In the genomic region with DNA sequence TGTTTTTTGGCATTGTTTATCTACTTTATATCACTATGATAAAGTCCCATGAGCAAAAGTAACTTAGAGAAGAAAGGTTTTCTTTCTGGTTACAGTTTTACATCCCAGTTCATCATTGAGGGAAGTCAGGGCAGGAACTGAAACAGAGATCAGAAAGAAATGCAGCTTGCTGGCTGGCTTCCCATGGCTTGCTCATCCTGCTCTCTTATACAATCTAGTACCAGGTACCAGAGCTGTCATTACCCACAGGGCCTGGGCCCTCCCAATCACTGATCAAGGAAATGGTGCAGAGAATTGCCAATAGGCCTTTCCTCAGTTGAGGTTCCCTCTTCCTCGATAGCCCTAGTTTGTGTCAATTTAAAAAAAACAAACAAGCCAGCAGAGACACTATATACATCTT, we compare ENCODE assay signal across 23 mouse cellular contexts.
DNase-seq lines count a peak whose midpoint lies in the region; ATAC-seq and TF ChIP-seq lines count a peak whose summit lies in the region.
"Had no signal": no experiment of that assay in that cellular context is flagged by ENCODE, and none has a peak within 500 bp of the region (broad histone marks: within the 10 kb centered on the region; RNA-seq: fewer than 3 reads in every experiment).

No protein-coding gene starts in this region.

- TF ChIP-seq POLR2A in cerebellum, adult 2 months (IDR thresholded peaks at IDR 0.05; ENCODE audit: borderline replicate concordance, insufficient read depth, low read length): no peak

- peak; percentile 23 for DNase-seq in cerebellum, adult 11-12 months
- DNase-seq in cerebellum, adult 2 months: peak; percentile 35 to 54
- no peak for DNase-seq in cerebellum, adult 8-10 months
- DNase-seq in cerebellum, postnatal 25 days: peak; percentile 47 to 72
- DNase-seq in cerebellum, adult 11 months: no peak
- peak; percentile 45 for DNase-seq in brain, adult 2 months (ENCODE audit: low read depth, low spot score)
- DNase-seq: adrenal gland, adult 8-10 months; adrenal gland, postnatal 36 days; B cell, adult 2 months; embryo, embryonic 11 days; gastrocnemius, adult 2 months had no signal

- H3K4me1 ChIP-seq in cerebellum, adult 2 months (ENCODE audit: control insufficient read depth, insufficient read depth, low read length): peaks cover 4% of the 10 kb centered on the region
- H3K4me1 ChIP-seq: embryonic facial prominence, embryonic 13.5 days; embryonic facial prominence, embryonic 15.5 days; forebrain, embryonic 10.5 days; forebrain, embryonic 12.5 days had no signal

- H3K4me3 ChIP-seq in cerebellum, adult 2 months (replicated peaks; ENCODE audit: insufficient read depth, low read depth, low read length): no peak overlapping the region
- H3K4me3 ChIP-seq: embryonic facial prominence, embryonic 13.5 days; embryonic facial prominence, embryonic 15.5 days; erythroblast, embryonic 14.5 days; forebrain, embryonic 10.5 days; forebrain, embryonic 12.5 days; gastrocnemius, adult 2 months had no signal

- ATAC-seq in cerebellum, adult (ENCODE audit: insufficient number of reproducible peaks, low FRiP score, low TSS enrichment): no peak
- ATAC-seq: activated CD4-positive, CD25-positive, alpha-beta regulatory T cell, adult 4 months; CD4-positive, CD25-positive, alpha-beta regulatory T cell, adult 4 months; forebrain, embryonic 14.5 days; forebrain, embryonic 16.5 days; Patski had no signal

- H3K27ac ChIP-seq in cerebellum, adult 2 months (ENCODE audit: insufficient read depth, low read length): no peak overlapping the region
- H3K27ac ChIP-seq: embryonic facial prominence, embryonic 13.5 days; embryonic facial prominence, embryonic 15.5 days; forebrain, embryonic 10.5 days; forebrain, embryonic 12.5 days; gastrocnemius, adult 2 months had no signal

- 86% methylated on average over 1 of the region's 1 CpGs for WGBS in cerebellum, adult 2 months

- no peaks in the 10 kb centered on the region for H3K27me3 ChIP-seq in cerebellum, adult 2 months (ENCODE audit: control insufficient read depth, insufficient read depth, low read length)
- H3K27me3 ChIP-seq: CH12.LX; embryonic facial prominence, embryonic 13.5 days; embryonic facial prominence, embryonic 15.5 days; forebrain, embryonic 12.5 days; Patski had no signal

- no peak for TF ChIP-seq CTCF in cerebellum, adult 2 months (IDR thresholded peaks at IDR 0.05; ENCODE audit: borderline replicate concordance, insufficient read depth, low read depth, low read length)

Comparison
In these comparisons a context has a peak if more than half of its experiments do, and no peak if none do; other contexts are left out.
1. DNase-seq: peak in cerebellum, adult 11-12 months (single experiment), cerebellum, adult 2 months (2 of 2), cerebellum, postnatal 25 days (2 of 2) and brain, adult 2 months (single experiment); none in cerebellum, adult 8-10 months (single experiment) and cerebellum, adult 11 months (single experiment).